Mouse (Mus musculus) erythroblast, embryonic 14.5 days (primary cell): ENCODE measurements at regions not wholly inside any gene's neighbourhood (a gene's known extent, or its start where the extent isn't known, plus 50 kb on each side); places are given as distances from the start of the nearest gene placed in this dataset.

ENCODE experiments used
- H3K27me3 ChIP-seq: 2 replicates; pipeline ENCODE4 v1.6.1; 2012; ENCODE audit warnings: inconsistent platforms; ENCODE audit not compliant: control insufficient read depth
- H3K36me3 ChIP-seq: 2 replicates; pipeline ENCODE4 v1.6.1; 2012; ENCODE audit warnings: mild to moderate bottlenecking, inconsistent platforms; ENCODE audit not compliant: control insufficient read depth
- H3K4me1 ChIP-seq: 2 replicates; pipeline ENCODE4 v1.6.1; 2012; ENCODE audit warnings: inconsistent platforms; ENCODE audit not compliant: control insufficient read depth
- H3K4me3 ChIP-seq: replicated peaks from 2 replicates; pipeline ENCODE3; 2012; ENCODE audit warnings: moderate library complexity, mild to moderate bottlenecking, inconsistent platforms
- H3K9me3 ChIP-seq: 2 replicates; pipeline ENCODE4 v1.6.1; 2012; ENCODE audit warnings: low read length, inconsistent platforms, mixed read lengths; ENCODE audit not compliant: control insufficient read depth
- GATA1 ChIP-seq: IDR thresholded peaks from 2 replicates; pipeline ENCODE4 v1.6.1; 2012; ENCODE audit warnings: low read length, inconsistent platforms, mixed read lengths
- TAL1 ChIP-seq: IDR thresholded peaks from 3 replicates; pipeline ENCODE4 v1.6.1; 2012; ENCODE audit warnings: low read length, inconsistent platforms, mixed read lengths

GRCm38 (mm10) chr17:75714059-75714458 lies 162.3 kb upstream of the Fam98a start:
- Histone ChIP-seq H3K36me3 (no peaks in the 10 kb centered on the region), H3K27me3 (no peaks in the 10 kb centered on the region), H3K9me3 (no peaks in the 10 kb centered on the region), H3K4me3 (no peak overlapping the region), H3K4me1 (no peaks in the 10 kb centered on the region)
- TF ChIP-seq TAL1, result no peak
- no peak for TF ChIP-seq GATA1

GRCm38 (mm10) chr17:75707687-75708086 lies 155.9 kb upstream of the Fam98a start:
- TF ChIP-seq GATA1 (no peak), TAL1 (no peak)
- Histone ChIP-seq H3K27me3 (no peaks in the 10 kb centered on the region), H3K9me3 (peaks cover 2% of the 10 kb centered on the region; the same call in 1 of the 2 replicates), H3K4me3 (no peak overlapping the region), H3K4me1 (no peaks in the 10 kb centered on the region), H3K36me3 (no peaks in the 10 kb centered on the region)

GRCm38 (mm10) chr17:75705357-75705756 lies 153.6 kb upstream of the Fam98a start:
- Histone ChIP-seq H3K36me3 (no peaks in the 10 kb centered on the region), H3K4me3 (no peak overlapping the region), H3K4me1 (no peaks in the 10 kb centered on the region), H3K27me3 (no peaks in the 10 kb centered on the region), H3K9me3 (peaks cover 2% of the 10 kb centered on the region; the same call in 1 of the 2 replicates)
- TF ChIP-seq GATA1 (no peak), TAL1 (no peak)

GRCm38 (mm10) chr17:75703865-75704264 lies 152.1 kb upstream of the Fam98a start:
- Histone ChIP-seq H3K36me3 (no peaks in the 10 kb centered on the region), H3K4me1 (no peaks in the 10 kb centered on the region), H3K9me3 (peaks cover 2% of the 10 kb centered on the region; the same call in 1 of the 2 replicates), H3K27me3 (no peaks in the 10 kb centered on the region), H3K4me3 (no peak overlapping the region)
- TF ChIP-seq TAL1 (no peak), GATA1 (no peak)

GRCm38 (mm10) chr17:75696729-75697103 lies 145.0 kb upstream of the Fam98a start:
- no peaks in the 10 kb centered on the region for H3K4me1 ChIP-seq

GRCm38 (mm10) chr17:75696103-75696728 lies 144.5 kb upstream of the Fam98a start:
- H3K4me1 ChIP-seq, result no peaks in the 10 kb centered on the region
- no peaks in the 10 kb centered on the region; the same call in 1 of the 2 replicates for H3K9me3 ChIP-seq
- H3K4me3 ChIP-seq, result no peak overlapping the region
- no peaks in the 10 kb centered on the region for H3K27me3 ChIP-seq
- H3K36me3 ChIP-seq, result no peaks in the 10 kb centered on the region
- TF ChIP-seq TAL1 (no peak), GATA1 (no peak)

More at GRCm38 (mm10) chr17:75696729-75697103, 145.0 kb upstream of the Fam98a start:
- Histone ChIP-seq H3K36me3 (no peaks in the 10 kb centered on the region), H3K27me3 (no peaks in the 10 kb centered on the region), H3K4me3 (no peak overlapping the region), H3K9me3 (no peaks in the 10 kb centered on the region; the same call in 1 of the 2 replicates)
- TF ChIP-seq GATA1 (no peak), TAL1 (no peak)

- peaks cover 4% of the 10 kb centered on the region for H3K9me3 ChIP-seq
- TF ChIP-seq GATA1 (no peak), TAL1 (no peak)
- no peaks in the 10 kb centered on the region for H3K27me3 ChIP-seq
- no peaks in the 10 kb centered on the region for H3K4me1 ChIP-seq
- no peaks in the 10 kb centered on the region for H3K36me3 ChIP-seq
- H3K4me3 ChIP-seq, result no peak overlapping the region
Measured at GRCm38 (mm10) chr17:75685927-75686326, 134.2 kb upstream of the Fam98a start.

GRCm38 (mm10) chr17:75646982-75647381 lies 95.2 kb upstream of the Fam98a start:
- H3K27me3 ChIP-seq, result no peaks in the 10 kb centered on the region
- H3K4me1 ChIP-seq, result no peaks in the 10 kb centered on the region
- TF ChIP-seq TAL1 (no peak), GATA1 (no peak)
- H3K4me3 ChIP-seq, result no peak overlapping the region
- H3K9me3 ChIP-seq, result peaks cover 13% of the 10 kb centered on the region; the same call in 1 of the 2 replicates
- no peaks in the 10 kb centered on the region for H3K36me3 ChIP-seq

GRCm38 (mm10) chr17:75644698-75645097 lies 93.0 kb upstream of the Fam98a start:
- no peaks in the 10 kb centered on the region for H3K36me3 ChIP-seq
- no peaks in the 10 kb centered on the region for H3K4me1 ChIP-seq
- TF ChIP-seq GATA1 (no peak), TAL1 (no peak)
- no peak overlapping the region for H3K4me3 ChIP-seq
- H3K9me3 ChIP-seq, result peaks cover 15% of the 10 kb centered on the region
- no peaks in the 10 kb centered on the region for H3K27me3 ChIP-seq

GRCm38 (mm10) chr17:75642311-75642710 lies 90.6 kb upstream of the Fam98a start:
- Histone ChIP-seq H3K4me1 (no peaks in the 10 kb centered on the region), H3K9me3 (peaks cover 11% of the 10 kb centered on the region), H3K27me3 (no peaks in the 10 kb centered on the region), H3K36me3 (no peaks in the 10 kb centered on the region), H3K4me3 (no peak overlapping the region)
- no peak for TF ChIP-seq GATA1
